Mouse (Mus musculus) frontal cortex, postnatal 25 days (tissue): ENCODE measurements around the gene Hspe1.
"Not testable (repeated sequence)": the region's sequence is repeated elsewhere in the genome, so short reads cannot be mapped to it uniquely, and the experiment has no call there.

Experiments used
- DNase-seq, 2 experiments: peaks; one replicate each; pipeline ENCODE4 v3.0.0; 2022; ENCODE audit warnings: low spot score in 2 of 2

Gene Hspe1

GRCm38 (mm10) chr1:55087932-55088610, at the start of gene Hspe1, which contains the start of gene Hspd1:
Gene Hspe1, plus strand, starts transcription at chr1:55088132.
Gene Hspd1, minus strand, starts transcription at chr1:55088243.
- peak; percentile 94 to 95 for DNase-seq

DNA sequence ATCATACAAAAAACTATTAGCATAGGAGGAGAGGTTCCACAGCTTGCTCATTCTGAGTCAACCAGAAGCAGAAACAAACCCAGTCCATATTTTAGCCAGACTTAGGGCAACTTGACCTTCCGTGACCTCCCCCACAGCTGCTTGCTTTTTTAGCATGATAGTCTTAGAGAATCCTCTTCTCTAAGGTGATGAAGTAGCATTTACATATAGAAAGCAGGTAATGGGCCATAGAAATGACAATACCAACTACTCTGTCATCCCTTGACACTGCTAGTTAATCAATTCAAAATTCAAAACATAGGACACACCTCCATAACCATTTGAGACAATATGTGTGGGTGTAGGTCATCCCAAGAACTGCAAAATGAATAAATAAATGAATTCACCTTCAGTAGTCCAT, 48.0 kb upstream of the Hspe1 start:
- no peak for DNase-seq

- no peak for DNase-seq
Measured at GRCm38 (mm10) chr1:55041691-55042090, 46.2 kb upstream of the Hspe1 start.

GRCm38 (mm10) chr1:55042246-55042645, 45.7 kb upstream of the Hspe1 start:
- DNase-seq, result no peak

- no peak for DNase-seq
Measured at GRCm38 (mm10) chr1:55043164-55043563, 44.8 kb upstream of the Hspe1 start.

GRCm38 (mm10) chr1:55048841-55049587, 38.9 kb upstream of the Hspe1 start:
- no peak for DNase-seq

DNA sequence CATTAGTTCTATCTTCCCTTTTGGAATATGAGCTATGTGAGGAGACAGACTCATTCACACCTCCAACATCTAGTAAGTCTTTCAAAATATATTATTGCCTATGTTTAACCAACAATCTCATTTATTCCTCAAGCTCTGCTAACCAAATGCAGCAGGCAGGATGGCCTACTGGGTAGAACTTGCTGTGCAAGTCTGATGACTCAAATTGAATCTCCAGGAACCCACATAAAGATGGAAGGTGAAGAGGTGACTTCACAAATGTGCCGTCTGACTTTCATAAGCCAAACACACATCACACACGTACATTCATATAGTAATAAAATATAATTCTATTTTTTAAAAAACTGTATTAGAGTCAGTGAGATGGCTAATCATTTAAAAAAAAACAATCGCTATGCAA, 36.3 kb upstream of the Hspe1 start:
- no peak for DNase-seq

DNA sequence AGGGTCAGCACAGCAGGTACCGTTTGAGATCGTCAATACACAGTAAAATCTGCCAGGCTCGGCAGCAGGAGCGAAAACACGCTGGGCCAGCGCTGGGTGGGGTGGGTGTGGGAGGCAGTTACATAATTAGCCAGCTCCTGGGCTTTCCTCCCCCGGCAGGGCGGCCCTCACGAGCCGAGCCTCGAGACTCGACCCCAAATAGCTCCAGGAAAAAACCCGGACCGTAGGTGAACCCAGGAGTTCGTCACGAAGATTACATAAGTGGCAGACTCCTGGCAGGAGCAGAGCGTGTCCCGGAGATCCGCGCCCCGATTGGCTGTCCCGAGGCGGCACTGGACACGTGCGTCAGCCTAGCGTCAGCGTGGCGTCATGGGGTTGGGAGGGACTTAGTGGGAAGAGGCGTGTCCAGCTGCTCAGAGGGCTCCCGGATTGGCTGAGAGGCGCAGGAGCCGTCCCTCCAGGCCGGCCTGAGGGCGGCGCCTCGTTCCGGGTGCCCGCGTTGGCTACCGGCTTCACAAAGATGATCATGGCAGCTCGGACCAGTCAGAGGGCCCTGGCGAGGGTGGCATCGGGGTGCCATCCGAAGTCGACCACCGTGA, 35.5 kb upstream of the Hspe1 start, which contains the start of gene Coq10b:
Coq10b (plus strand) TSS at position 416 of the 599 bp plus-strand sequence.
- DNase-seq, result peak; percentile 94 to 98

GRCm38 (mm10) chr1:55053005-55053404, 34.9 kb upstream of the Hspe1 start:
- DNase-seq, result no peak

DNA sequence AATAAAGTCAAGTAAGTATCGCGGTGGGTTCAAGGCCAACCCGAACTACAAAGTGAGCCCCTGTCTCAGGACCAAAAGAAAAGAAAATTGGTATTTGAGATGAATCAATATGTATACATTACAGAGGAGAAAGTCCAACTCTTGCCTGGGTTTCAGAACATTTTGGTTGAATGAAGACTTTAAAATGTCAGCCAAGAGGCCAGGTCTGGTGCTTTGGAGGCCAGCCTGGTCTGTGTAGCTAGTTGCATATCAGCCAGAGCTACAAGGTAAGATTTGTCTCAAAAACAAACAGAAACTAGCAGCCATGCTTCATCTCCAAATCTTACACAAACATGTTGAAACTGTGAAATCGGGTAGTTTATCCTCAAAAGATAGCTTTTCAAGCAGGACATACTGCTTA, 34.3 kb upstream of the Hspe1 start:
- no peak for DNase-seq

- DNase-seq, result no peak
Measured at GRCm38 (mm10) chr1:55055322-55056115, 32.4 kb upstream of the Hspe1 start.

DNA sequence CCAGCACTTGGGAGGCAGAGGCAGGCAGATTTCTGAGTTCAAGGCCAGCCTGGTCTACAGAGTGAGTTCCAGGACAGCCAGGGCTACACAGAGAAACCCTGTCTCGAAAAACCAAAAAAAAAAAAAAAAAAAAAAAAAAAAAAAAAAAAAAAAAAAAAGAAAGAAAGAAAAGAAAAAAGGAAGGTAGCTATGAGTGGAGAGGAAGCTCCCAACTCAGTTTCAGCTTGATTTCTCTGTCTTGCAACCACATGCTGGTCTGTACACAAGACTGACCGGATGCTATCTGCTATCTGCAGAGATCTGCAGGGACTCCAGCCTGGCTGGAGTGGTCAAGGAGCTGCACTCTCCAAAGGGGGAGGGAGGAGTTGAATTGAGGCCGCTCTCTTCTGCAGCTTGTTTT, 29.5 kb upstream of the Hspe1 start:
- not testable (repeated sequence) for DNase-seq

GRCm38 (mm10) chr1:55061099-55061498, 26.8 kb upstream of the Hspe1 start:
- DNase-seq, result no peak

DNA sequence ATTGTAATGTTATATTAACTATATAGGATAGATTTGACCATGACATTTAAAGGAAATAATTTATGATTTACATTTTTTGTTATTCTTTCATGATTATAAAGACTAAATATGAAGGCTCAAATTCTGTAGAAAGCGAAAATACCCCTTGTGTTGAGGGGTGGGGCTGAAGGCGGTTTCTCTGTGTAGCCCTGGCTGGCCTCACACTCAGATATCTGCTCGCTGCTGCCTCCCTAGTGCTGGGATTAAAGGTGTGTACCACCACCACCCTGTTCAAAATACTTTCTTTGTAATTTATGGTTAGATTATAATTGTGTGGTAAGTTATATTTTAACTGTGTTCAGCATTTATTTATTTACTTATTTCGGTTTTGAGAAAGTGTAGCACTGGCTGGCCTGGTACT, 26.2 kb upstream of the Hspe1 start:
- DNase-seq, result no peak

- not testable (repeated sequence) for DNase-seq
Measured at GRCm38 (mm10) chr1:55072328-55072727, 15.6 kb upstream of the Hspe1 start.

DNA sequence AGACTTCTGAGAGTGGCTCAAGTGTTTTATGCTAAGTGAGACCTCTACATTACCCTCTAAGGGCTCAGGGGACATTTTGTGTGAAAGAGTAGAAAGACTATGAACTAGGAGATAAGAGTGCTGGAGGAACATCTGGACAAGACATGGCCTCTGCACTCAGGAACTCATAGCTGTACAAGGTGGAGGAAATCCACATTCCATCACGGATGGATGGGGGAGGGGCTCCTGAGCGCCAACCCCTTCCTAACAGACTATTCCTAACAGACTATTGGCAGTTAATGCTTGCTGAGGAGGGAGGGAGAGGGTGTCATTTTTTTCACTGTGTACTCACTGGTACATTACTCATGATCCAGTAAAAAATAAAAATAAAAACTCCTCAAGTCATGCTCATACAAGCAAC, 13.2 kb upstream of the Hspe1 start:
- no peak for DNase-seq

DNA sequence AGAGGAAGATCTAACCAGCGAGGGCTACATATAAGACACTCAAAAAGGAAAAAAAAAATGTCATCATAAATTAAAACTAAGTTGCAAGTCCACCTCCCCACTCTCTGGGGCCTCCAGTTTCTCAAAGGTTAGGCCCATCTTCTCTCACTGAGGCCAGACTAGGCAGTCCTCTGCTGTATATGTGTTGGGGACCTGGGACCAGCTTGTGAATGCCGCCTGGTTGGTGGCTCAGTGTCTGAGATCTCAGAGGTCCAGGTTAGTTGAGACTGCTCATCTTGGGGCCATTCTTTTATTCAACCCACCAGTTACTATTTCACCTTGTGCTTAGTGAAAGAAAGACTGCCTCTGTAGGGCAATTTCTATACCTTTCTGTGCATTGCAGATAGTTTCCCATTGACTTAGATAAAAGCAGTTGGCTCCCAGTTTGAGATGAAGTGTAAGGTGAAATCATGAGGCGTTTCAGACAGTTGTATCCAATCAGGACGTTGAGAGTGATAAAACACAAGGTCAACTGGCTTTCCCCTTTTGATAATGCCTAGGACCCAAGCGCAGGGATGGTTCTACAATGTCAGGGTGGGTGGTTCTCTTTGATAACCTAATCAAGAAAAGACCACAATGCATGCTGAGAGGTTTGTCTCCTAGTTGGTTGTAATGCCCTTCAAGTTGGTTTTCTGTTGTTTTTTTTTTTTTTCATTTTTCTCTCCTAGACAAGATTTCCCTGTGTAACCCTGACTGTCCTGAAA, 12.1 kb upstream of the Hspe1 start:
- no peak for DNase-seq

DNA sequence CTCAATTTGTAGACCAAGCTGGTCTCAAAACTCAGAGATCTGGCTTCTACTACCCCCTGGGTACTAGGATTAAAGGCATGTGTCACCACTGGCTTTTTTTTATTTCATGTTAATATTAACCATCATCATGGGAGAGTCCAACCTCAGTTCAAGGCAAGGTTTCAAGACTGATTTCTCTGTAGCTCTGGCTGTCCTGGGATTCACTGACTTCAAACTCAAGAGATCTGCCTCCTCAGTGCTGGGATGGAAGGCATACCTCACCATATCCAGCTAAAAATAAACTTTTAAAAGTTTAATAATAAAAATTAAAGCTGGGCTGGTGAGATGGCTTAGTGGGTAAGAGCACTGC, 11.6 kb upstream of the Hspe1 start:
- DNase-seq, result no peak

GRCm38 (mm10) chr1:55076849-55077516, 10.9 kb upstream of the Hspe1 start:
- no peak for DNase-seq

- no peak for DNase-seq
Measured at GRCm38 (mm10) chr1:55079677-55080076, 8.3 kb upstream of the Hspe1 start.

- no peak for DNase-seq
Measured at GRCm38 (mm10) chr1:55082106-55082505, 5.8 kb upstream of the Hspe1 start.
